Mouse (Mus musculus): ENCODE measurements at regions not wholly inside any gene's neighbourhood (a gene's known extent, or its start where the extent isn't known, plus 50 kb on each side); places are given as distances from the start of the nearest gene placed in this dataset.

GRCm38 (mm10) chr7:83256236-83256784 lies 328.4 kb upstream of the Tmc3 start:
- H3K27ac ChIP-seq (replicated peaks in 1 of 2; ENCODE audit: control insufficient read depth in 1 of 2, insufficient read depth in 1 of 2, low read depth in 2 of 2, low read length in 2 of 2): no peak overlapping the region
- no peak overlapping the region for H3K9ac ChIP-seq (ENCODE audit: low read length)
- no peaks in the 10 kb centered on the region for H3K36me3 ChIP-seq (ENCODE audit: control insufficient read depth, insufficient read depth, low read length)
- H3K27me3 ChIP-seq (ENCODE audit: control insufficient read depth, insufficient read depth, low read length): no peaks in the 10 kb centered on the region
- no peak overlapping the region for H3K4me3 ChIP-seq (ENCODE audit: control insufficient read depth in 1 of 2, insufficient read depth in 1 of 2, low read depth in 1 of 2, low read length in 2 of 2)
- H3K4me2 ChIP-seq (ENCODE audit: low read length): no peak overlapping the region
- no peaks in the 10 kb centered on the region for H3K9me3 ChIP-seq (ENCODE audit: control insufficient read depth, low read length)
- no peak for ATAC-seq (ENCODE audit: insufficient number of reproducible peaks, insufficient read depth, low FRiP score, low read depth)
- 77% methylated on average over 6 of the region's 6 CpGs for WGBS
- peaks cover 0 to 2% of the 10 kb centered on the region in 2 experiments; a peak in 2 of 4 replicates for H3K4me1 ChIP-seq (ENCODE audit: control insufficient read depth in 2 of 2, insufficient read depth in 2 of 2, low read length in 2 of 2)

- 67% methylated on average over 2 of the region's 2 CpGs for WGBS
- H3K4me3 ChIP-seq (ENCODE audit: control insufficient read depth in 1 of 2, insufficient read depth in 1 of 2, low read depth in 1 of 2, low read length in 2 of 2): no peak overlapping the region
Measured at GRCm38 (mm10) chr7:83258363-83258916, 326.3 kb upstream of the Tmc3 start.

GRCm38 (mm10) chr7:83261489-83261888 lies 323.2 kb upstream of the Tmc3 start:
- ATAC-seq (ENCODE audit: insufficient number of reproducible peaks, insufficient read depth, low FRiP score, low read depth): no peak
- Histone ChIP-seq H3K4me2 (ENCODE audit: low read length) (no peak overlapping the region), H3K27ac (replicated peaks in 1 of 2; ENCODE audit: control insufficient read depth in 1 of 2, insufficient read depth in 1 of 2, low read depth in 2 of 2, low read length in 2 of 2) (no peak overlapping the region), H3K4me1 (ENCODE audit: control insufficient read depth in 2 of 2, insufficient read depth in 2 of 2, low read length in 2 of 2) (no peaks in the 10 kb centered on the region), H3K27me3 (ENCODE audit: control insufficient read depth, insufficient read depth, low read length) (no peaks in the 10 kb centered on the region), H3K9ac (ENCODE audit: low read length) (no peak overlapping the region), H3K36me3 (ENCODE audit: control insufficient read depth, insufficient read depth, low read length) (no peaks in the 10 kb centered on the region), H3K4me3 (ENCODE audit: control insufficient read depth in 1 of 2, insufficient read depth in 1 of 2, low read depth in 1 of 2, low read length in 2 of 2) (no peak overlapping the region), H3K9me3 (ENCODE audit: control insufficient read depth, low read length) (peaks cover 5% of the 10 kb centered on the region; the same call in 1 of the 2 replicates)

More at GRCm38 (mm10) chr7:83258363-83258916, 326.3 kb upstream of the Tmc3 start:
- no peak for ATAC-seq (ENCODE audit: insufficient number of reproducible peaks, insufficient read depth, low FRiP score, low read depth)
- Histone ChIP-seq H3K4me1 (ENCODE audit: control insufficient read depth in 2 of 2, insufficient read depth in 2 of 2, low read length in 2 of 2) (no peaks in the 10 kb centered on the region), H3K9ac (ENCODE audit: low read length) (no peak overlapping the region), H3K36me3 (ENCODE audit: control insufficient read depth, insufficient read depth, low read length) (no peaks in the 10 kb centered on the region), H3K27me3 (ENCODE audit: control insufficient read depth, insufficient read depth, low read length) (no peaks in the 10 kb centered on the region), H3K27ac (replicated peaks in 1 of 2; ENCODE audit: control insufficient read depth in 1 of 2, insufficient read depth in 1 of 2, low read depth in 2 of 2, low read length in 2 of 2) (no peak overlapping the region), H3K9me3 (ENCODE audit: control insufficient read depth, low read length) (no peaks in the 10 kb centered on the region), H3K4me2 (ENCODE audit: low read length) (no peak overlapping the region)

GRCm38 (mm10) chr7:83289915-83290773 lies 294.6 kb upstream of the Tmc3 start:
- WGBS: 45% methylated on average over 5 of the region's 5 CpGs
- Histone ChIP-seq H3K36me3 (ENCODE audit: control insufficient read depth, insufficient read depth, low read length) (no peaks in the 10 kb centered on the region), H3K4me1 (ENCODE audit: control insufficient read depth in 2 of 2, insufficient read depth in 2 of 2, low read length in 2 of 2) (no peaks in the 10 kb centered on the region), H3K9me3 (ENCODE audit: control insufficient read depth, low read length) (no peaks in the 10 kb centered on the region), H3K4me3 (ENCODE audit: control insufficient read depth in 1 of 2, insufficient read depth in 1 of 2, low read depth in 1 of 2, low read length in 2 of 2) (no peak overlapping the region), H3K27ac (replicated peaks in 1 of 2; ENCODE audit: control insufficient read depth in 1 of 2, insufficient read depth in 1 of 2, low read depth in 2 of 2, low read length in 2 of 2) (no peak overlapping the region), H3K27me3 (ENCODE audit: control insufficient read depth, insufficient read depth, low read length) (no peaks in the 10 kb centered on the region), H3K9ac (ENCODE audit: low read length) (no peak overlapping the region), H3K4me2 (ENCODE audit: low read length) (no peak overlapping the region)
- ATAC-seq (ENCODE audit: insufficient number of reproducible peaks, insufficient read depth, low FRiP score, low read depth): no peak

- no peaks in the 10 kb centered on the region for H3K36me3 ChIP-seq (ENCODE audit: control insufficient read depth, insufficient read depth, low read length)
- no peak for ATAC-seq (ENCODE audit: insufficient number of reproducible peaks, insufficient read depth, low FRiP score, low read depth)
- H3K4me3 ChIP-seq (ENCODE audit: control insufficient read depth in 1 of 2, insufficient read depth in 1 of 2, low read depth in 1 of 2, low read length in 2 of 2): no peak overlapping the region
- H3K4me2 ChIP-seq (ENCODE audit: low read length): no peak overlapping the region
- no peak overlapping the region for H3K27ac ChIP-seq (replicated peaks in 1 of 2; ENCODE audit: control insufficient read depth in 1 of 2, insufficient read depth in 1 of 2, low read depth in 2 of 2, low read length in 2 of 2)
- no peak overlapping the region for H3K9ac ChIP-seq (ENCODE audit: low read length)
- peaks cover 0 to under 1% of the 10 kb centered on the region in 2 experiments; a peak in 1 of 4 replicates for H3K4me1 ChIP-seq (ENCODE audit: control insufficient read depth in 2 of 2, insufficient read depth in 2 of 2, low read length in 2 of 2)
- peaks cover 8% of the 10 kb centered on the region; the same call in 1 of the 2 replicates for H3K9me3 ChIP-seq (ENCODE audit: control insufficient read depth, low read length)
- WGBS: 9% methylated on average over 1 of the region's 1 CpGs
- H3K27me3 ChIP-seq (ENCODE audit: control insufficient read depth, insufficient read depth, low read length): no peaks in the 10 kb centered on the region
Measured at GRCm38 (mm10) chr7:83307112-83307511, 277.6 kb upstream of the Tmc3 start.

GRCm38 (mm10) chr7:83312172-83312571 lies 272.6 kb upstream of the Tmc3 start:
- Histone ChIP-seq H3K4me2 (ENCODE audit: low read length) (no peak overlapping the region), H3K4me1 (ENCODE audit: control insufficient read depth in 2 of 2, insufficient read depth in 2 of 2, low read length in 2 of 2) (no peaks in the 10 kb centered on the region), H3K27me3 (ENCODE audit: control insufficient read depth, insufficient read depth, low read length) (no peaks in the 10 kb centered on the region), H3K27ac (replicated peaks in 1 of 2; ENCODE audit: control insufficient read depth in 1 of 2, insufficient read depth in 1 of 2, low read depth in 2 of 2, low read length in 2 of 2) (no peak overlapping the region), H3K9me3 (ENCODE audit: control insufficient read depth, low read length) (peaks cover 8% of the 10 kb centered on the region; the same call in 1 of the 2 replicates), H3K4me3 (ENCODE audit: control insufficient read depth in 1 of 2, insufficient read depth in 1 of 2, low read depth in 1 of 2, low read length in 2 of 2) (no peak overlapping the region), H3K36me3 (ENCODE audit: control insufficient read depth, insufficient read depth, low read length) (no peaks in the 10 kb centered on the region), H3K9ac (ENCODE audit: low read length) (no peak overlapping the region)
- ATAC-seq (ENCODE audit: insufficient number of reproducible peaks, insufficient read depth, low FRiP score, low read depth): no peak
- WGBS: 65% methylated on average over 4 of the region's 4 CpGs

- no peak overlapping the region for H3K4me3 ChIP-seq (ENCODE audit: control insufficient read depth in 1 of 2, insufficient read depth in 1 of 2, low read depth in 1 of 2, low read length in 2 of 2)
- H3K9me3 ChIP-seq (ENCODE audit: control insufficient read depth, low read length): peaks cover 5% of the 10 kb centered on the region; the same call in 1 of the 2 replicates
- no peaks in the 10 kb centered on the region for H3K27me3 ChIP-seq (ENCODE audit: control insufficient read depth, insufficient read depth, low read length)
- no peak overlapping the region for H3K27ac ChIP-seq (replicated peaks in 1 of 2; ENCODE audit: control insufficient read depth in 1 of 2, insufficient read depth in 1 of 2, low read depth in 2 of 2, low read length in 2 of 2)
- H3K4me1 ChIP-seq (ENCODE audit: control insufficient read depth in 2 of 2, insufficient read depth in 2 of 2, low read length in 2 of 2): no peaks in the 10 kb centered on the region
- WGBS: 78% methylated on average over 5 of the region's 5 CpGs
- no peak for ATAC-seq (ENCODE audit: insufficient number of reproducible peaks, insufficient read depth, low FRiP score, low read depth)
- H3K4me2 ChIP-seq (ENCODE audit: low read length): no peak overlapping the region
- H3K36me3 ChIP-seq (ENCODE audit: control insufficient read depth, insufficient read depth, low read length): no peaks in the 10 kb centered on the region
- no peak overlapping the region for H3K9ac ChIP-seq (ENCODE audit: low read length)
Measured at GRCm38 (mm10) chr7:83329809-83330412, 254.8 kb upstream of the Tmc3 start.
